Mouse (Mus musculus) liver, adult 2 months (tissue): ENCODE results near the gene Tfap4. TPM values are rescaled to one million over a fixed set of nuclear protein-coding genes. Genes with fewer than 3 reads are reported as not detected.
"Not testable (repeated sequence)": the region's sequence is repeated elsewhere in the genome, so short reads cannot be mapped to it uniquely, and the experiment has no call there.

Experiments
- DNase-seq: peaks from one replicate; pipeline ENCODE4 v3.0.0-alpha.2; 2011; ENCODE audit warnings: low read depth, low spot score; ENCODE audit errors: extremely low read depth
- H3K27ac ChIP-seq: fragments of 200-500 bp; replicated peaks from 2 replicates; pipeline ENCODE4 v1.5.1; 2012; ENCODE audit warnings: low read depth, mild to moderate bottlenecking, control low read depth, inconsistent platforms, low read length; ENCODE audit not compliant: insufficient read depth
- H3K27me3 ChIP-seq: fragments of 200-500 bp; 2 replicates; pipeline ENCODE4 v1.6.1; 2012; ENCODE audit warnings: mild to moderate bottlenecking, moderate library complexity, low read length, inconsistent platforms; ENCODE audit not compliant: control insufficient read depth, insufficient read depth
- H3K36me3 ChIP-seq: fragments of 200-500 bp; 2 replicates; pipeline ENCODE4 v1.6.1; 2012; ENCODE audit warnings: low read length, inconsistent platforms; ENCODE audit not compliant: control insufficient read depth, insufficient read depth
- H3K4me1 ChIP-seq: fragments of 200-500 bp; 2 replicates; pipeline ENCODE4 v1.6.1; 2011; ENCODE audit warnings: low read length; ENCODE audit not compliant: control insufficient read depth, insufficient read depth
- H3K4me3 ChIP-seq: fragments of 200-500 bp; 2 replicates; pipeline ENCODE4 v1.5.1; 2011; ENCODE audit warnings: low read depth, mild to moderate bottlenecking, control low read depth, low read length, moderate library complexity; ENCODE audit not compliant: insufficient read depth
- H3K79me2 ChIP-seq: fragments of 200-500 bp; 2 replicates; pipeline ENCODE4 v1.6.1; 2012; ENCODE audit warnings: inconsistent platforms, mild to moderate bottlenecking, low read length, moderate library complexity; ENCODE audit not compliant: control insufficient read depth, insufficient read depth
- H3K9ac ChIP-seq: fragments of 200-500 bp; 2 replicates; pipeline ENCODE4 v1.6.1; 2012; ENCODE audit warnings: low read depth, mild to moderate bottlenecking, control low read depth, inconsistent platforms, low read length
- CTCF ChIP-seq: fragments of 200-500 bp; IDR thresholded peaks from 2 replicates; pipeline ENCODE4 v1.5.1; 2011; ENCODE audit warnings: low read depth, low read length, control low read depth
- POLR2A ChIP-seq: fragments of 200-500 bp; IDR thresholded peaks from 2 replicates; pipeline ENCODE4 v1.6.1; 2011; ENCODE audit warnings: low read length, control low read depth; ENCODE audit not compliant: insufficient read depth; ENCODE audit errors: extremely low read depth
- WGBS: fragments of 180-500 bp; shearing (Covaris S2); methylation state at CpG from one replicate; pipeline ENCODE4 v1.1.7; 2018; 5-methylcytosine and 5-hydroxymethylcytosine counted together
- polyA plus RNA-seq: library from polyadenylated mRNA; depleted of rRNA; stranded (reverse); fragments of >200 nt; gene quantifications from 2 replicates; pipeline ENCODE4 v1.2.3, GENCODE M21; 2012
- total RNA-seq: library from RNA; depleted of rRNA; stranded (reverse); fragments of >200 nt; gene quantifications from 2 replicates; pipeline ENCODE4 v1.2.3, GENCODE M21; 2014

Tfap4 gene
- total and polyA plus RNA-seq, 2 experiments, result 2.5 to 3.2 TPM

DNA sequence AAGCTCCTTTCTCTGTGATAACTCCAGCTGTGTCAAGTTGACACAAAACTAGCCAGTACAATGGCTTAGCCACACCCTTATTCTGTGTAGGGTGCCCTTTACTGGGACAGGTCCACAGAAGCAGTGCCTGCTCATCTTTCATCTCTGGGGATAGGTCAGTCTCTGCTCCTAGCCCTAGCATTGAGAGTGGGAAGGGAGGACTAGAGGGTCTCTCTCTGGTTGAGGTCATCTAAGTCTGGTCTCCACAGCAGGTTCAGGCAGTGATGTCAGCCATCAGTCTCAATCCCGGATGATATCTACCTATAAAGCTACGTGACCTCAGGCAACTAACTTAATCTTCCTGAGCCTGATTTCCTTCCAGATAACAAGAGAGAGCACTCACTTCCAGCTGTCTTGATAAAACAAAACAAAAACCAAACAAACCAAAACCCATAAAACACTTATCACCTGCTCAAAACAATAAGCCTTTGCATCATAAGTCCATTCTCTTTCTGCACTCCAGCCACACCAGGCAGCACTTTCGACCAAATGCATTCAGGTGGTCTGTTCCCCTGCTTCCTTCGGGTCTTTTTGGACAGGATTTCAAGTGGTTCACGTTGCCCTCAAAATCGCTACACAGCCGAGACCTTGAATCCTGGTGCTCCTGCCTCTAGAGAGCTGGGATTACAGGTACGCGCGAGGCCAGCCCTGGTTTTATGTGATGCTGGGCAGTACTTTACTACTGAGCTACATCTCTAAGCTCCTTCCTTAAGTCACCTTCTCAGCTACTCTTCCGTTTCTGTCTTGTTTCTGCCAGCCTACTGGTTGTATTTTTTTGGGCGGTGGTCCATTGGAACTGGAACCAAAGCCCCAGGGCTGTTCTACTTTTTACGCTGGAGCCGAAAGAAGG is 26.2 kb upstream of the Tfap4 start:
- H3K36me3 ChIP-seq, result no peaks in the 10 kb centered on the region
- no peak for DNase-seq
- WGBS, result 9% methylated on average over 14 of the region's 14 CpGs
- H3K27ac ChIP-seq, result 0 out of 2 replicates have a peak overlapping the region, but pooled peaks have one; percentile 3
- peak overlapping the region; percentile 45 for H3K9ac ChIP-seq
- peak overlapping the region; percentile 40 for H3K4me3 ChIP-seq
- peaks cover 5% of the 10 kb centered on the region for H3K4me1 ChIP-seq
- TF ChIP-seq POLR2A, result no peak
- no peak for TF ChIP-seq CTCF
- no peaks in the 10 kb centered on the region for H3K79me2 ChIP-seq
- no peaks in the 10 kb centered on the region for H3K27me3 ChIP-seq

DNA sequence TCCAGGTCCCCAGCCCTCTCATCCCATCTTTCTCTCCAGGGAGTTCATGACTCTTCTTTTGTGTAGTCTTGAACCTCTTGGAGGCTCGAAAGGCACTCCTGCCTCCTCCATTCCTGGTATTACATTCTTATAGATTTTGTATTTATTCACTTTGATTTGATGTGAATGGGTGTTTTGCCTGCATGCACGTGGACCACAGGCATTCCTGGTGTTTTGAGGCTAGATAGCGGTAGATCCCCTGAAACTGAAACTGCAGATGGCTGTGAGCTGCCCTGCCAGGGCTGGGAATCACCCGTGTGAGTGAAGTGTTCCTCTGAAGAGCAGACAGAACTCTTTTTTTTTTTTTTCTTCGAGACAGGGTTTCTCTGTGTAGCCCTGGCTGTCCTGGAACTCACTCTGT is 24.8 kb upstream of the Tfap4 start:
- Histone ChIP-seq H3K4me3 (no peak overlapping the region), H3K36me3 (no peaks in the 10 kb centered on the region), H3K4me1 (peaks cover 5% of the 10 kb centered on the region), H3K27me3 (no peaks in the 10 kb centered on the region), H3K27ac (no peak overlapping the region), H3K9ac (no peak overlapping the region), H3K79me2 (no peaks in the 10 kb centered on the region)
- 73% methylated on average over 5 of the region's 5 CpGs for WGBS
- TF ChIP-seq POLR2A (no peak), CTCF (no peak)
- no peak for DNase-seq

DNA sequence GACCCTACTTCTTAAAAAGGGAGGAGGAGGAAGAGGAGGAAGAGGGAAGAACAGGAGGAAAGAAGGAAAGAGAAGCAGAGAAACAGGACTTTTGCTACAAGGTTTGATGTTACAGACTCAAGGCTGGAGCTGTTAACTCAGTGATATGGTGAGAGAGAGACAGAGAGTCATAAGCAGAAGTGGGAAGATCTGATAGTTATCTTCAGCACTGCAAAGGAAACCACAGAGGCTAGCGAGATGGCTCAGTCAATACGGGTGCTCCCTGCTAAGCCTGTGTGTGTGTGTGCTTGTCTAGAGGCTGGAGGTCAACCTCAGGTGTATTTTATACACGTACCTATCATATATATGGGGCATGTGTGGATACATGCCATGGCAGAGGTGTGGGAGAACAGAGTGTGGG is 24.2 kb upstream of the Tfap4 start:
- 75% methylated on average over 3 of the region's 3 CpGs for WGBS
- H3K9ac ChIP-seq, result no peak overlapping the region
- H3K27ac ChIP-seq, result no peak overlapping the region
- H3K4me1 ChIP-seq, result peaks cover 5% of the 10 kb centered on the region
- TF ChIP-seq POLR2A, result no peak
- no peak for TF ChIP-seq CTCF
- DNase-seq, result no peak
- no peaks in the 10 kb centered on the region for H3K27me3 ChIP-seq
- H3K79me2 ChIP-seq, result no peaks in the 10 kb centered on the region
- no peaks in the 10 kb centered on the region for H3K36me3 ChIP-seq
- H3K4me3 ChIP-seq, result no peak overlapping the region

DNA sequence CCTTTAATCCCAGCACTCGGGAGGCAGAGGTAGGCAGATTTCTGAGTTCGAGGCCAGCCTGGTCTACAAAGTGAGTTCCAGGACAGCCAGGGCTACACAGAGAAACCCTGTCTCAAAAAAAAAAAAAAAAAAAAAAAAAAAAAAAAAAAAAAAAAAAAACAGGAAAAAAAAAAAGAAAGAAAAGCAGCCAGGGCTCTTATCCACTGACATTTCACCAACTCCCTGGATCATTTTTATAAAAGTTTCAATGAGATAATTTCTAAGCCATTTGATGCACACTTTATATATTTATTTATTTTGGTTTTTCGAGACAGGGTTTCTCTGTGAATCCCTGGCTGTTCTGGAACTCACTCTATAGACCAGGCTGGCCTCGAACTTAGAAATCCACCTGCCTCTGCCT is 21.5 kb upstream of the Tfap4 start:
- WGBS, result 92% methylated on average over 4 of the region's 4 CpGs
- not testable (repeated sequence) for H3K4me3 ChIP-seq, H3K4me1 ChIP-seq, H3K36me3 ChIP-seq, H3K27me3 ChIP-seq, H3K79me2 ChIP-seq, H3K27ac ChIP-seq, DNase-seq, H3K9ac ChIP-seq

DNA sequence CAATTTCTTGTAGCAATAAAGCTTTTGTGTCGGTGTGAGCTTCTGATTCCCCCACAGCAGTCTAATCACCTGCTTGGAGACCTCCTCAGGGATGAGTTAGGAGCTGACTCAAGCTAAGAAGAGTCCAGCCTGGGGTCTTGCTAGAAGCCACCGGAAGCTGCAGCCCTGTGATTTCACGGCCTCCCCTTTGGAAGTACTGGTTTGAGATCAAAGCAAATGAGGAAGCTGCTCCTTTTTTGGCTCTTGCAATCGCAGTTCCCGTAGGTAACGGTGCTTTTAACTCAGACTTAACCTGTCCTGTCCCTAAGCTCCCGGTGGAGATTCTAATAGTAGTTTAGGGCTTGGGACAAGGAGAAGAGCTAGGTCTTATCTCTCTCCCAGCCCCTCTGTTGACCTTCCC is 19.0 kb upstream of the Tfap4 start:
- Histone ChIP-seq H3K27me3 (no peaks in the 10 kb centered on the region), H3K27ac (no peak overlapping the region), H3K36me3 (no peaks in the 10 kb centered on the region), H3K79me2 (no peaks in the 10 kb centered on the region), H3K9ac (no peak overlapping the region), H3K4me3 (no peak overlapping the region), H3K4me1 (no peaks in the 10 kb centered on the region)
- no peak for TF ChIP-seq POLR2A
- no peak for TF ChIP-seq CTCF
- 69% methylated on average over 7 of the region's 7 CpGs for WGBS
- no peak for DNase-seq

DNA sequence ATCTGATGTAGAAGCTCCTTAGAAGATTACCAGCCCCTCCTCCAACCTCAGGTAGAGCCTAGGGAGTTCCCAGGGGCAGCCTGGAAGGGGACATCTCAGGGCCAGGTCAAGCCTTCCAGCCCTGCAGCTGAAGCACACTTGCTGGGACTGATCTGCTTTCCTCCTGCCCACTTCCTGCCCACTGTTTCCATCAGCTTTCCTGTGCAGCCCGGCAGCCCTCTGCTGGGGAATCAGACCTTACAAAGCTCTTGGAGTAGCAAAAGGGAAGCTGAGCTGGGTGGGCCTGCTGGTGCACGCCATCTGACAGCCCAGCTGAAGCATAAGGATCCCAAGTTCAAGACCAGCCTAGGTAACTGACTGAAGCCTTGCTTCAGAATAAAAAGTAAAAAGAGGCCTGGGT is 17.2 kb upstream of the Tfap4 start:
- WGBS, result 75% methylated on average over 2 of the region's 2 CpGs
- no peak overlapping the region for H3K27ac ChIP-seq

More for the DNA sequence above, 17.2 kb upstream of the Tfap4 start:
- no peaks in the 10 kb centered on the region for H3K4me1 ChIP-seq
- H3K9ac ChIP-seq, result no peak overlapping the region
- no peaks in the 10 kb centered on the region for H3K27me3 ChIP-seq
- no peaks in the 10 kb centered on the region for H3K36me3 ChIP-seq
- no peaks in the 10 kb centered on the region for H3K79me2 ChIP-seq
- TF ChIP-seq POLR2A (no peak), CTCF (no peak)
- DNase-seq, result no peak
- no peak overlapping the region for H3K4me3 ChIP-seq
